Mouse (Mus musculus) Patski (cell line): ENCODE measurements at regions not wholly inside any gene's neighbourhood (a gene's known extent, or its start where the extent isn't known, plus 50 kb on each side); places are given as distances from the start of the nearest gene placed in this dataset.
A peak's percentile ranks its signal among the peaks of the same experiment; 100 is the strongest.

Experiments
- ATAC-seq: fragments of 100-300 bp; one replicate; pipeline ENCODE4 v1.8.0; 2021
- CTCF ChIA-PET: fragments of 350-600 bp; sonication (Branson Sonifier 250); formaldehyde crosslinking; loops from one replicate; lab custom pipeline; 2022; ENCODE audit warnings: inconsistent platforms; lab: Charles Lee
- POLR2A ChIA-PET: fragments of 350-600 bp; sonication (Branson Sonifier 250); formaldehyde crosslinking; loops from one replicate; lab custom pipeline; 2022; ENCODE audit warnings: antibody characterized with exemption, inconsistent platforms; lab: Charles Lee
- DNase-seq: peaks from one replicate; pipeline ENCODE4 v3.0.0-alpha.2; 2011; ENCODE audit warnings: low read depth, low spot score
- H3K27me3 ChIP-seq: fragments of 371-371 bp; one replicate; pipeline ENCODE4 v1.5.1; 2021
- CTCF ChIP-seq: fragments of 100-300 bp; IDR thresholded peaks from one replicate; pipeline ENCODE4 v1.5.1; 2021
- in situ Hi-C: fragments of 300-500 bp; cut with MboI; formaldehyde crosslinking; loops from 3 replicates; pipeline ENCODE4 v1.11.1; 2018; ENCODE audit warnings: low pct_unique_long_range_greater_than_20kb, mixed read lengths

DNA sequence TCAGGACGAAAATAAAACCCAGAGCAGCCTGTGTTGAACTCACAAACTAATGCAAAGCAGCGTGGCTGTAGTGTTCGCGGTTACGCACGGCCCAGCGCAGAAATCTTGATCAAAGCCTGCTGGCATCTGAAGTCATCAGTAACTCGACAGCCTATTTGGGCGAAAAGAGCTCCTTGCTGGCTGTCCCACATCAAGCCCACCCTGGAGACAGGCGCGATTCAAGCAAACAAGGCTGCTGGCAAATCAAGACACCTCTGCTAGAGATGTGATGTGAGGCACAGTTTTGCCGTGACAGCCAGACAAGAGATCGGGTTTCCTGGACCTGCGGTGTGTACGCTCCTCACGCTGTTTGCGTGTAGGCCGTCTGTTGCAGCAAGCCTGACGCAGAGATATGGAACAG, 197.5 kb upstream of the Msx2 start:
- DNase-seq (no peak), ATAC-seq (no peak)
- ChIA-PET POLR2A (no interaction called here), CTCF (no interaction called here)
- in situ Hi-C loops: loop anchor here (5.0 kb wide), 1 partner anchor 97 kb away; no protein-coding TSS in a partner anchor
- TF ChIP-seq CTCF: no peak
- no peaks in the 10 kb centered on the region for H3K27me3 ChIP-seq

DNA sequence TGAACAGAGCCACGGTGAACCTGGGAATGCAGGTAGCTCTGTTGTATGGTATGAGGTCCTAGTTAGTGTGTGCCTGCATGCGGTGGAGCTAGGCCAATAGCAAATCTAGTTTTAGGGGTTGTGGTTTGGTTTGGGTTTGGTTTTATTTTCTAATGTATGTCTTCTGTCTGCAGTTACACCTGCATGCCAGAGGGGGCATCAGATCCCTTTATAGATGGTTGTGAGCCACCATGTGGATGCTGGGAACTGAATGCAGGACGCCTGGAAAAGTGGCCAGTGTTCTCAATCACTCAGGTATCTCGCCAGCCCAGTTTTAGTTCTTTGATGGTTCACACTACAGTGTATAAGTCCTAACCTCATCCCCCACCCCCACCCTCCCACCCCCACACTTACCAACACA, 194.6 kb upstream of the Msx2 start:
- ATAC-seq (no peak), DNase-seq (no peak)
- CTCF ChIA-PET: no interaction called here
- POLR2A ChIA-PET: no interaction called here
- no peaks in the 10 kb centered on the region for H3K27me3 ChIP-seq
- no peak for TF ChIP-seq CTCF
- in situ Hi-C loops: no loop called here

DNA sequence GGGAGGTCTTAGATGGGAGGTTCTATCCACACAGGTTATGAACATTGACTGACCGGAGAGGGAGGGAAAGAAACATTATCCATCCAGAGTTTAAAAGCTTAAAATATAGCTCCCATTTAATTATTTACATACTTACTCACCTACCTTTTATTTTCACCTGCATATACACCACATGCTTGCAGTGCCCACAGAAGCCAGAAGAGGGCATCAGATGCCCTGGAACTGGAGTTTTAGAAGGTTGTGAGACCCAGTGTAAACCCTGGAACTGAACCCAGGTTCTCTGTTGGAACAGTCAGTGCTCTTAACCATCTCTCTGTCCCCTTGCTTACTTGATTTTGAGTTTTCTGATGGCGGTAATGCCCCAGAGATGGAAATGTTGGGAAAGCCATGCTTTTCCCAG, 192.7 kb upstream of the Msx2 start:
- in situ Hi-C loops: no loop called here
- ATAC-seq (no peak), DNase-seq (no peak)
- POLR2A ChIA-PET: no interaction called here
- CTCF ChIA-PET: interaction anchor here (1.1 to 1.9 kb wide), 3 partner anchors 8 to 17 kb away, joined by 3 to 5 read pairs (median 4); no protein-coding TSS in a partner anchor
- peak; percentile 53 for TF ChIP-seq CTCF
- no peaks in the 10 kb centered on the region for H3K27me3 ChIP-seq

DNA sequence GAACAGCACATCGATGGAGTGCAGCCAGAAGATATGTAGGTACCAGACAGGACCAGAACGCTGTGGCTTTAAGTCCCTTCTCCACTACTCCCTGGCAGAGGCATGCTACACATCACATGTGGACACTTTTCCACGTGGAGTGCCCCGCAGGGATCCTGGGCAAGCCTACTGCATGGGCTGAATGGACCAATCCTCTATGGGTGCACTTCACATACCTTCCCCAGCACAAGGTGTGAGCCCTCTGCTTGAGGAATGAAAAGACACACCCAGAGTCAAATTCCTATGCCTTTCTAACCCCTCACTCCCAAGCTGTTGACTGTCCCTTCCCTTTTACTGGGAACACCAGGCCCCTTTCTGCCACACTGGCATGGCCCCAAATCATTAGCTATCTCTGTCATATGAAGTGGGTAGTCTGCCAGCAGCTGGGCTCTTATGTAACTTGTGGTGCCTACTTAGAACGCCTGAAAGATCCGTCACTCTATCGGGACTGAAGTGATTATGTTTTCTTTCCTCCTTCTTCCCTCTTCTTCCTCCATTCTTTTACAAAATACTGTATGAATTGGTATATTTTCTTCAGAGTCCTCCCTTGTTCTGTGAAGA, 191.9 kb upstream of the Msx2 start:
- ChIA-PET POLR2A (no interaction called here), CTCF (interaction anchor here (1.1 to 1.9 kb wide), 3 partner anchors 9 to 18 kb away, joined by 3 to 5 read pairs (median 4); no protein-coding TSS in a partner anchor)
- ATAC-seq (no peak), DNase-seq (no peak)
- in situ Hi-C loops: no loop called here
- H3K27me3 ChIP-seq: peaks cover 4% of the 10 kb centered on the region
- TF ChIP-seq CTCF: no peak

DNA sequence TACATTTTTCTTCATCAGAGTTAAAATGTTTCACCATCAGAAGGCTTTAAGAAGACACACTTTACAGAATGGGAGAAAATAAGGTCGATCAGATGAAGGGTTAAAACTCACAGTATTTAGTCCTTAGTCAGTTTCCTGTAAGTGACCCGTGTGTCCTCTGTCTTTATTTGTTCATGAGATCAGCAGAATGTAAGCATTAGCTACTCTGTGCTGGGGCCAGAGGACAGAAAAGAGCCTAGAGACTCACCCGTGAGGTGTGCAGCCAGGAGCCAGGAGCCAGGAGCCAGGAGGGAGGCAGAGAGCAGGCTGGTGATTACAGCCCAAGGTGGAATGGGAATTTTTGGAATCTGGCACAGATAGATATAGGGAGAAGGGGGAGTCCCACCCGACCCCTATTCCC, 180.0 kb upstream of the Msx2 start:
- POLR2A ChIA-PET: no interaction called here
- in situ Hi-C loops: no loop called here
- ATAC-seq: no peak

DNA sequence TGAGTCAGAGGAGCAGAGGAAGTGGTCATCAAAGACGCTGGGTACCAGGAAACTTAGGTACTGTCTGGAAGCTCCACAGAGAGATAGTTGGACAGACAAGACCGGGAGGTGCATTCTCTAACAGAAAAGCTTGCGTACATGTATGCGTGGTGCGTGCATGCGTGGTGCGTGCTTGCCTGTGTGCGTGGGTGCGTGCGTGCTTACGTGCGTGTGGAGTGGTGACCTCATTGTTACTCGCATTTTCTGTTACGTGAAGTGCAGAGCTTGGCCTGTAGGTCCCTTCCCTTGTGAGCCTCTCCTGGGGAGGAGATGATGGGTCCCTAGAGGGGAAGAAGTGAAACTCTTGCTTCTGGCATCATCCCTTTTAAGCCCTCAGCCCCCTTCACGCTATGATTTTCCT, 175.5 kb upstream of the Msx2 start:
- ATAC-seq (no peak), DNase-seq (no peak)
- H3K27me3 ChIP-seq: peaks cover 17% of the 10 kb centered on the region
- in situ Hi-C loops: no loop called here
- ChIA-PET CTCF (no interaction called here), POLR2A (no interaction called here)
- no peak for TF ChIP-seq CTCF

More for the DNA sequence above, 180.0 kb upstream of the Msx2 start:
- CTCF ChIA-PET: no interaction called here
- no peak for DNase-seq
- peaks cover 15% of the 10 kb centered on the region for H3K27me3 ChIP-seq
- TF ChIP-seq CTCF: no peak

DNA sequence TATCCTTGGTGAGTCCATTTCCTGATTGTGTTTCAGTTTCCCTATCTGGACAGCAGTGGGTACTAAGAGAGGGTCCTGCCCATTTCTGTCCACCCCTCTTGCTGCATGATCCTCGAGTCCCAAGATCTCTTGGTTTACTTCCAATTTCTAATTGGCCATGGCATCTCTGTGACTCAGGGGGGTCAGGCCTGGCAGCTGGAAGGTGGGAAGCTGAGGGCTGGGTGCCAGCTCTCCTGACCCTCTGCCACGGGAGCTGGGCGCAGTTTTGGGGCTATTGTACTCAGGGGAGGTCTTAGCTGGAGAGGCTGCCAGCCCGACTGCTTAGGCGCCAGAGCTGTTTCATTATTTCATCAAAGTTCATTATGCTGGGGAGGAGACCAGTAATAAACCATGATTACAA, 169.7 kb upstream of the Msx2 start:
- no peak for ATAC-seq
- no peak for TF ChIP-seq CTCF
- ChIA-PET CTCF (no interaction called here), POLR2A (no interaction called here)
- peaks cover 11% of the 10 kb centered on the region for H3K27me3 ChIP-seq
- DNase-seq: no peak
- in situ Hi-C loops: no loop called here

DNA sequence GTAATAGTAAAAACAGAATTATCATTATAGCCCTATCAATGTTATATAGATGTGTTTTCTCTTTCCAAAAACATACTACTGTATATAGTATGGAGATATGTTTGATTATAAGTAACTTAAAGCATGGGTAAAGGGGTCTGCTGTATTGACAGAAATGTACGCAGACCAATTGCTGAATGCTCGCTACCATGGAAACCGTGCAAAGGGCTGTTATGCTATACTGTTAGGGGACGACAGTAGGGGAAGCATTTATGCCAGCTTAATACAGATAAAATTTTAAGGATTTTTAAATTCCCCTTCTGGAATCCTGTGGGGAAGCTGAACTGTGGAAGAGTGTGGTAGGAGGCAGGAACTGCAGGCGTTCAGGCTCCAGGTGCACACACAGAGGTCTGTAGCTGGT, 166.7 kb upstream of the Msx2 start:
- H3K27me3 ChIP-seq: peaks cover 6% of the 10 kb centered on the region
- POLR2A ChIA-PET: no interaction called here
- ATAC-seq (no peak), DNase-seq (no peak)
- CTCF ChIA-PET: no interaction called here
- no peak for TF ChIP-seq CTCF
- in situ Hi-C loops: no loop called here

DNA sequence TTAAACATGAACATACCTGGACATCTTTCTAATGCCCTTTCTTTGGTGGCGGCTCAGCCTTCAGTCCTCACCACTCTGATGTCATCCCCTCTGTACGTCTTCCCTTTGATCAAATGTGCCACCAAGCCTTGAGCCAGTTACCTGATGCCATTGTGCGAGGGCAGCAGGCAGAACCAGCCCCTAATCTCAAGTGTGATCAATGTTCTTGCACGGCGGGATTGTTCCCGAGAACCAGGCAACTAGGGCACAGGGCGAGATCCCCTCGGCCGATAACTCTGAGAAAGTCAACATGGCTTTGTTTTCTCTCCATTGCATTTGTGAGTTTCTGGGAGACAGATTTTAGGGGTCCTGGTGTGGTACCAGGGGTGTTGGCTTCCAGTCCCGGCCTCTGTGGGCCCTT, 166.2 kb upstream of the Msx2 start:
- CTCF ChIA-PET: no interaction called here

DNA sequence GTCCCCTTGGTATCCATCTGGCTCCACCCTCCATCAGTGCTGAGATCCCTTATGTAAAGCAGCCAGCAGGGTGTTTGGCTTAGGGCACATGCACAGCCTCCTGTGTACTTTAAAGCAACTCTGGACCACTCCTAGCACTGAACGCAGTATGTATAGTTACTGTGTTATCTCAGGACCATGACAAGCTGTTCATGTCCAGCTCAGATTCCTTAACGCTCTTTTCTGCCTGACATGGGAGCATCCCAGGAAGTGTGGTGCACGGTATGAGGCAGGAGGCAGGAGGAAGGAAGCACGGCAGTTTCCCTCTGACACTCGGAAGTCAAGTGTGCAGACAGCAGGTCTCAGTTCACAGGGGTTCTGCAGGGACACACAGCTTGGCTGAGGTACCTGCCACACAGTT, 163.1 kb upstream of the Msx2 start:
- no peak for TF ChIP-seq CTCF
- CTCF ChIA-PET: no interaction called here
- POLR2A ChIA-PET: no interaction called here
- peaks cover 2% of the 10 kb centered on the region for H3K27me3 ChIP-seq
- in situ Hi-C loops: no loop called here
- ATAC-seq (no peak), DNase-seq (no peak)

More for the DNA sequence above, 166.2 kb upstream of the Msx2 start:
- POLR2A ChIA-PET: no interaction called here
- TF ChIP-seq CTCF: no peak
- in situ Hi-C loops: no loop called here
- no peak for ATAC-seq
- peaks cover 3% of the 10 kb centered on the region for H3K27me3 ChIP-seq
- DNase-seq: no peak

DNA sequence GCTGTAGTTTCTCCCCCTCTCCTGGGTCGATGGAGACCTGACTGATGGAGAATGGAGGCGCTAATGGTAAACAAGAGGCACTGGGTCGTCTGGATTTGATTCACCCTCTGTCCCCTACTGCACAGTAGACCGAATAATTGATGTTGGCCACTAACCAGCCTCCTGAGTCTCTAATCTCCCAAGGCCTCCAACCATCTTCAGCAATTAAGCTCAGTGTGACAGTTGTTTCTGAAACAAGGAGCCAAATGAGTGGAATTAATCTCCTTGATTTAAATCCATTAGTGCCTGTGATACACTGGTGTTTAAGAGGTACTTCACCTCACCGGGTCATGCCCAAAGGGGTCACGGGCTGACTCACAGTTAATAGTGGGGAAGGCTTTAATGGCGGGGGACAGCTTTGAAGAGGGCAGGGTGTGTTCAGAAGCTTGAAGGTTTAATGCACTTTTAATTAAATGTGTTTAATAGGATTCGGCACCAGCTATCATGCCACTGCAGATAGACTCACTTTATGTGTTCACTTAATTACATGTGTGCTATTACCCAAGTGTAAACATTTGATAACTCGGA, 161.8 kb upstream of the Msx2 start:
- DNase-seq (no peak), ATAC-seq (no peak)
- in situ Hi-C loops: no loop called here
- ChIA-PET POLR2A (no interaction called here), CTCF (no interaction called here)
- TF ChIP-seq CTCF: no peak
- H3K27me3 ChIP-seq: no peaks in the 10 kb centered on the region
